Mouse (Mus musculus) olfactory bulb, adult 2 months (tissue): ENCODE data around the gene Ccdc154. TPM values are rescaled to one million over a fixed set of nuclear protein-coding genes. Genes with fewer than 3 reads are reported as not detected.

Experiments used
- H3K27ac ChIP-seq: fragments of 200-500 bp; 2 replicates; pipeline ENCODE4 v1.5.1; 2012; ENCODE audit warnings: low read depth, low read length; ENCODE audit not compliant: insufficient read depth
- H3K4me1 ChIP-seq: fragments of 200-500 bp; 2 replicates; pipeline ENCODE4 v1.6.1; 2012; ENCODE audit warnings: low read length; ENCODE audit not compliant: control insufficient read depth, insufficient read depth
- H3K4me3 ChIP-seq: fragments of 200-500 bp; 2 replicates; pipeline ENCODE4 v1.5.1; 2012; ENCODE audit warnings: mild to moderate bottlenecking, low read depth, low read length, moderate library complexity; ENCODE audit not compliant: insufficient read depth
- CTCF ChIP-seq: fragments of 200-500 bp; IDR thresholded peaks from 2 replicates; pipeline ENCODE4 v1.5.1; 2012; ENCODE audit warnings: low read depth, mild to moderate bottlenecking, low read length, moderate library complexity; ENCODE audit not compliant: insufficient read depth
- POLR2A ChIP-seq: fragments of 200-500 bp; IDR thresholded peaks from 2 replicates; pipeline ENCODE4 v1.6.1; 2012; ENCODE audit warnings: mild to moderate bottlenecking, low read depth, low read length, moderate library complexity; ENCODE audit not compliant: insufficient read depth
- WGBS: fragments of 180-500 bp; shearing (Covaris S2); methylation state at CpG from one replicate; pipeline ENCODE4 v1.1.7; 2018; 5-methylcytosine and 5-hydroxymethylcytosine counted together
- polyA plus RNA-seq: library from polyadenylated mRNA; stranded (reverse); fragments of >200 nt; gene quantifications from 2 replicates; pipeline ENCODE4 v1.2.4, GENCODE M21; 2012; ENCODE audit warnings: low replicate concordance; ENCODE audit not compliant: missing spikeins, insufficient read depth, insufficient read length

The Ccdc154 gene
- polyA plus RNA-seq, 1 experiment: not detected

DNA sequence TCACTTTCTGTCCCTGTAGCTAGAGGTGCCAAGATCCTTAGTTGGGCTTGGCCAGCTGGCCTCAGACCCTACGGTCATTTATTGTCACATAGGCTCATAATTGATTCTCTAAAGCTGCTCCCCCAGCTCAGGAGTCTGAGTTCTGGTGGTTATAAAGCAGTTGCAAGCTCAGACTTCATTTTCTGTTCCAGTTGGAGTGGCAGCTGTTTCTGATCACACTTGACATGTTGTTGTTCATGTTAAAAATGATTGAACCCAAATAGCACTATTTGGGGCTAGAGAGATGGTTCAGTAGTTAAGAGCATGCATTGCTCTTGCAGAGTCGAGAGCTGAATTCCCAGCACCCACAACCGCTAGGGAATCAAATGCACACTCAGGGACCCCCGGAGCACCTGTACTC, 47.7 kb downstream of the Ccdc154 start:
- Histone ChIP-seq H3K4me1 (peaks cover 8% of the 10 kb centered on the region), H3K27ac (no peak overlapping the region), H3K4me3 (no peak overlapping the region)
- TF ChIP-seq CTCF (no peak), POLR2A (no peak)
- 93% methylated on average over 4 of the region's 4 CpGs for WGBS

DNA sequence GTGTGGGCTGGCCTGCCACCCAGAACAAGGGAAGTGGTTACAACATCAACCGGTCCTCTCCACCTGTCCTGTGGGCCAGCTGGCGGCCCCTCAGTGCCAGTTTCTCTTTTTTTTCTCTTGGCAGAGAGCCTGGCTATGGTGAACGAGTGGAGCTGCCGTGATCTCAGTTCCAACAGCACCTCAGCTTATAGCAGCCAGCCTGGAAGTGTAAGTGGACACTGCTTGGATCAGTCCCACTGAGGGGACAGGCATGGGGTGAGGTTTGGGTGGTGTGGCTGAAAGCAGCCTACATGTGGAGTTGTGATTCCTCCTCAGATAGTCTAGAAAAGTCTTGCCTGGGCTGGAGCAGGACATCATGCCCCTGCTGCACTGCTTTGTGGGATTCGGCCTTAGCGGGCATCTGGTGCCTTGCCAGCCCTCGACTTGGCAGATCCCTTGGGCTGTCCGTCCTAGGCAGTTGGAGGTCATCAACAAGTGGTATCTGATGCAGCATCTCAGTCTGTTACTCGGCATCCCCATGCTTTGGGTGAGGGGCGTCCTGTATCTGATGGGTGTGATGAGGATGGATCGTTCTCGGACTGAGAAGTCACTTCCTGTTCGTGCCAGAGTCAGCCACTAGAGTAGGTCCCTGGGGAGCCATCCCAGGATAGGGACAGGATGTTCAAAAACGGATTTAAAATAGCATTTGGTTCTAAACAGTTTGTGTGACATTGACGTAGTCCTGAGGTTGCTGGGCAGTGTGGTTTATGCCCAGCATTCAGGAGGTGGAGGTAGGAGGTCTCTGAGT, 48.6 kb downstream of the Ccdc154 start:
- H3K4me3 ChIP-seq: no peak overlapping the region
- H3K4me1 ChIP-seq: peaks cover 8% of the 10 kb centered on the region
- H3K27ac ChIP-seq: no peak overlapping the region
- TF ChIP-seq POLR2A: no peak
- no peak for TF ChIP-seq CTCF
- 70% methylated on average over 15 of the region's 15 CpGs for WGBS

- Histone ChIP-seq H3K27ac (no peak overlapping the region), H3K4me3 (no peak overlapping the region), H3K4me1 (peaks cover 8% of the 10 kb centered on the region)
- 30% methylated on average over 4 of the region's 4 CpGs for WGBS
- TF ChIP-seq CTCF (no peak), POLR2A (no peak)
Measured at GRCm38 (mm10) chr17:25211705-25212104, 49.4 kb downstream of the Ccdc154 start.

GRCm38 (mm10) chr17:25215431-25215830, 53.2 kb downstream of the Ccdc154 start:
- peaks cover 8% of the 10 kb centered on the region for H3K4me1 ChIP-seq
- H3K4me3 ChIP-seq: no peak overlapping the region
- no peak for TF ChIP-seq POLR2A
- no peak for TF ChIP-seq CTCF
- H3K27ac ChIP-seq: no peak overlapping the region
- 79% methylated on average over 3 of the region's 3 CpGs for WGBS

GRCm38 (mm10) chr17:25218967-25219366, 56.7 kb downstream of the Ccdc154 start:
- Histone ChIP-seq H3K4me3 (no peak overlapping the region), H3K4me1 (peaks cover 15% of the 10 kb centered on the region), H3K27ac (no peak overlapping the region)
- 89% methylated on average over 9 of the region's 9 CpGs for WGBS
- TF ChIP-seq CTCF (no peak), POLR2A (no peak)

- Histone ChIP-seq H3K4me1 (peaks cover 15% of the 10 kb centered on the region), H3K4me3 (no peak overlapping the region), H3K27ac (no peak overlapping the region)
- TF ChIP-seq CTCF: no peak
- no peak for TF ChIP-seq POLR2A
- WGBS: 94% methylated on average over 15 of the region's 15 CpGs
Measured at GRCm38 (mm10) chr17:25219492-25220295, 57.4 kb downstream of the Ccdc154 start.

GRCm38 (mm10) chr17:25220746-25221145, 58.5 kb downstream of the Ccdc154 start:
- peak overlapping the region; percentile 17; the same call in 1 of the 2 replicates for H3K27ac ChIP-seq
- no peak overlapping the region for H3K4me3 ChIP-seq
- 77% methylated on average over 1 of the region's 1 CpGs for WGBS
- TF ChIP-seq POLR2A (no peak), CTCF (no peak)
- peaks cover 15% of the 10 kb centered on the region for H3K4me1 ChIP-seq

Other genes starting within 250 kb of the Ccdc154 start
- 307 TPM in 1 of 2 replicates, not detected in the other for gene Mapk8ip3, start 225.5 kb upstream of the Ccdc154 start, polyA plus RNA-seq
- gene Jpt2, start 201.8 kb upstream of the Ccdc154 start, polyA plus RNA-seq: not detected in 2 replicates
- gene Cramp1l, start 146.7 kb upstream of the Ccdc154 start, polyA plus RNA-seq: not detected in 2 replicates
- gene Ift140, start 146.4 kb upstream of the Ccdc154 start, polyA plus RNA-seq: not detected in 2 replicates
- gene Tmem204, start 78.9 kb upstream of the Ccdc154 start, polyA plus RNA-seq: not detected in 2 replicates
- not detected in 2 replicates for gene Telo2, start 46.5 kb upstream of the Ccdc154 start, polyA plus RNA-seq
- gene Ptx4, start 41.7 kb upstream of the Ccdc154 start, polyA plus RNA-seq: not detected in 2 replicates
- not detected in 2 replicates for gene Clcn7, start 29.1 kb upstream of the Ccdc154 start, polyA plus RNA-seq
- gene Gm38655, start 13.0 kb downstream of the Ccdc154 start, polyA plus RNA-seq: not detected in 2 replicates
- not detected in 2 replicates for gene BC003965, start 22.1 kb downstream of the Ccdc154 start, polyA plus RNA-seq
- not detected in 2 replicates for gene Unkl, start 25.9 kb downstream of the Ccdc154 start, polyA plus RNA-seq
- gene Gnptg, start 77.7 kb downstream of the Ccdc154 start, polyA plus RNA-seq: not detected in 2 replicates
- gene Tsr3, start 77.7 kb downstream of the Ccdc154 start, polyA plus RNA-seq: not detected in 2 replicates
- not detected in 2 replicates for gene Baiap3, start 93.9 kb downstream of the Ccdc154 start, polyA plus RNA-seq
- 452 TPM in 1 of 2 replicates, not detected in the other for gene Ube2i, start 112.2 kb downstream of the Ccdc154 start, polyA plus RNA-seq
- not detected in 2 replicates for gene Prss34, start 135.9 kb downstream of the Ccdc154 start, polyA plus RNA-seq
- not detected in 2 replicates for gene Prss28, start 146.2 kb downstream of the Ccdc154 start, polyA plus RNA-seq
- not detected in 2 replicates for gene Prss29, start 156.2 kb downstream of the Ccdc154 start, polyA plus RNA-seq
- gene Tpsab1, start 183.1 kb downstream of the Ccdc154 start, polyA plus RNA-seq: not detected in 2 replicates
- gene Tpsb2, start 203.8 kb downstream of the Ccdc154 start, polyA plus RNA-seq: not detected in 2 replicates
- gene Tpsg1, start 206.8 kb downstream of the Ccdc154 start, polyA plus RNA-seq: not detected in 2 replicates